Mouse (Mus musculus): ENCODE measurements around the gene Slc12a4.

The Slc12a4 gene

GRCm38 (mm10) chr8:105966692-105967311 lies 905 bp upstream of the Slc12a4 start:
- peak in 1 of 2 experiments; percentile 38 for DNase-seq

GRCm38 (mm10) chr8:105965266-105965904 lies 512 bp downstream of the Slc12a4 start:
- DNase-seq, result peak; percentile 58 to 63

- DNase-seq, result no peak
Observed at GRCm38 (mm10) chr8:105964506-105965265, 1.2 kb downstream of the Slc12a4 start.

GRCm38 (mm10) chr8:105961536-105961935 lies 4.4 kb downstream of the Slc12a4 start:
- DNase-seq, result no peak

- no peak for DNase-seq
Observed at GRCm38 (mm10) chr8:105961101-105961500, 4.8 kb downstream of the Slc12a4 start.

GRCm38 (mm10) chr8:105959350-105959749 lies 6.5 kb downstream of the Slc12a4 start:
- peak; percentile 71 to 82 for DNase-seq

GRCm38 (mm10) chr8:105957813-105958212 lies 8.1 kb downstream of the Slc12a4 start:
- peak; percentile 50 to 63 for DNase-seq

GRCm38 (mm10) chr8:105956556-105956955 lies 9.3 kb downstream of the Slc12a4 start:
- DNase-seq, result peak in 1 of 2 experiments; percentile 31

GRCm38 (mm10) chr8:105951057-105951659 lies 14.7 kb downstream of the Slc12a4 start:
- DNase-seq, result no peak

- no peak for DNase-seq
Observed at GRCm38 (mm10) chr8:105949350-105949749, 16.5 kb downstream of the Slc12a4 start.

- no peak for DNase-seq
Observed at GRCm38 (mm10) chr8:105943321-105943739, 22.6 kb downstream of the Slc12a4 start, which contains the start of gene Lcat. Lcat (minus strand) TSS chr8:105943382.

- DNase-seq, result no peak
Observed at GRCm38 (mm10) chr8:105942542-105942941, 23.4 kb downstream of the Slc12a4 start.

- DNase-seq, result no peak
Observed at GRCm38 (mm10) chr8:105942026-105942425, 23.9 kb downstream of the Slc12a4 start.

- DNase-seq, result peak in 1 of 2 experiments; percentile 31
Observed at GRCm38 (mm10) chr8:105938306-105938669, 27.6 kb downstream of the Slc12a4 start, which contains the start of gene Psmb10. Psmb10 (minus strand) TSS chr8:105938444.

- peak; percentile 54 to 64 for DNase-seq
Observed at GRCm38 (mm10) chr8:105937496-105938305, 28.2 kb downstream of the Slc12a4 start.

- peak; percentile 91 to 93 for DNase-seq
Observed at GRCm38 (mm10) chr8:105936866-105937475, 28.9 kb downstream of the Slc12a4 start.

GRCm38 (mm10) chr8:105935863-105936603 lies 29.9 kb downstream of the Slc12a4 start:
- no peak for DNase-seq

GRCm38 (mm10) chr8:105935105-105935504 lies 30.8 kb downstream of the Slc12a4 start:
- no peak for DNase-seq

GRCm38 (mm10) chr8:105933762-105934161 lies 32.1 kb downstream of the Slc12a4 start, which contains the start of gene Ctrl:
Ctrl (minus strand) TSS chr8:105933862.
- no peak for DNase-seq

- DNase-seq, result no peak
Observed at GRCm38 (mm10) chr8:105932525-105932924, 33.4 kb downstream of the Slc12a4 start.

- no peak for DNase-seq
Observed at GRCm38 (mm10) chr8:105931271-105931670, 34.6 kb downstream of the Slc12a4 start.

All from lung, adult 18-20 months (tissue).